Mouse (Mus musculus) natural killer cell, adult 2 months (primary cell): ENCODE data around the gene Gm3043.
"Not testable (repeated sequence)": the region's sequence is repeated elsewhere in the genome, so short reads cannot be mapped to it uniquely, and the experiment has no call there.

Experiments used
- DNase-seq, 2 experiments: peaks; one replicate each; pipeline ENCODE4 v3.0.0; 2022; ENCODE audit warnings: low spot score in 2 of 2

Gene Gm3043

DNA sequence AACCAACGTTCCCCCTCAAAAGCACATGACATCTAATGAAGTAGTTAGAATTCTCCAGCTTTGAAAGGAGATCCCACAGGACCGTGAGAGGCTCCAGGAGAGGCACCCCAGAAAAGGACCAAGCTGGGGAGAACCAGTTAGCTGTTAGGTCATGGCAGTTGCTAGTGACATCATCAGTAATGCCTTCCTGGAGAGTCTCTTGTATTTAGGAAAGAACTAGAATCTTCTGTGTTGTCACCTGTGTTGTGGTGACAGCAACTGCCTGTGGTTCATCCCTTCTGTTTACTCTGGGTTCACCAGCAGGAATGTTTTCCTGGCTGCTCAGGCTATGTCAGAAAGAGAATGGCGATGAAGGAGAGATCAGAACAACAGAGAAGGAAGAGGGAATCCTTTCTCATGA is at the start of gene Gm3043:
Gene Gm3043, plus strand, starts transcription at position 301 of the 400 bp plus-strand sequence.
- not testable (repeated sequence) for DNase-seq

DNA sequence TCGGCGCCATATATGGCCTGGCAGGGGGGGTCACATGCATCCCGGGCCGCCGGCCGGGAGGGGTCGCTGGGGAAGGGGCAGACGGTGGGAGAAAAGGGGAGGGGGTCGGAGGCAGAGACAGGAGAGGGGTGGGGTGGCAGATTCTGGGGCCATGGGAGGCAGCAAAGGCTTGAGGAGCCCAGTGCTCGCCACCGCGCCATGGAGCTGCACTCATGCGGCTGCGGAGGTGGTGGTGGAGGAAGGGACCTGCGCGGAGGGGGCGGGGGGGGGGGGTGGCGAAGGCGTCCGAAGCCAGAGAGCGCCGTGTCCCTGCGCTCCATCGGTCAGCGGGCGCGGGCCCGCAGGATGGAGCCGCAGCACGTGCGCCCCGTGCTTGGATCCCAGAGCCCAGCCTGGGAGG is 36.9 kb upstream of the Gm3043 start, which contains the start of gene Gm3020:
Gene Gm3020, plus strand, starts transcription at position 301 of the 400 bp plus-strand sequence.
- DNase-seq, result not testable (repeated sequence)
